Mouse (Mus musculus): Measurements from ENCODE around the gene Katnal1. TPM values are rescaled to one million over a fixed set of nuclear protein-coding genes. Genes with fewer than 3 reads are reported as not detected.

Gene Katnal1
- polyA plus RNA-seq, 1 experiment from 2014 or later: 38.5 TPM

GRCm38 (mm10) chr5:148936516-148936951 is 7.4 kb upstream of the Katnal1 start:
- H3K4me3 ChIP-seq: no peak overlapping the region
- H3K9ac ChIP-seq: no peak overlapping the region
- no peaks in the 10 kb centered on the region for H3K36me3 ChIP-seq (ENCODE audit: poor library complexity, severe bottlenecking)
- H3K4me1 ChIP-seq: 0 out of 2 replicates have a peak, but pooled peaks cover 3% of the 10 kb centered on the region
- H3K27me3 ChIP-seq: no peaks in the 10 kb centered on the region
- no peaks in the 10 kb centered on the region for H3K9me3 ChIP-seq (replicated peaks)
- WGBS: 90% methylated on average over 3 of the region's 3 CpGs
- no peak overlapping the region for H3K4me2 ChIP-seq
- no peak for ATAC-seq
- H3K27ac ChIP-seq: no peak overlapping the region

GRCm38 (mm10) chr5:148935871-148936270 is 6.8 kb upstream of the Katnal1 start:
- Histone ChIP-seq H3K27me3 (no peaks in the 10 kb centered on the region), H3K27ac (no peak overlapping the region), H3K9me3 (replicated peaks) (no peaks in the 10 kb centered on the region), H3K9ac (no peak overlapping the region), H3K4me2 (no peak overlapping the region), H3K4me3 (no peak overlapping the region), H3K4me1 (0 out of 2 replicates have a peak, but pooled peaks cover 3% of the 10 kb centered on the region), H3K36me3 (ENCODE audit: poor library complexity, severe bottlenecking) (no peaks in the 10 kb centered on the region)
- no peak for ATAC-seq
- 83% methylated on average over 6 of the region's 6 CpGs for WGBS

GRCm38 (mm10) chr5:148935071-148935821 is 6.1 kb upstream of the Katnal1 start:
- Histone ChIP-seq H3K4me1 (0 out of 2 replicates have a peak, but pooled peaks cover 3% of the 10 kb centered on the region), H3K4me3 (no peak overlapping the region), H3K36me3 (ENCODE audit: poor library complexity, severe bottlenecking) (no peaks in the 10 kb centered on the region), H3K27ac (no peak overlapping the region), H3K9ac (no peak overlapping the region), H3K27me3 (no peaks in the 10 kb centered on the region), H3K9me3 (replicated peaks) (no peaks in the 10 kb centered on the region), H3K4me2 (no peak overlapping the region)
- ATAC-seq: no peak
- WGBS: 46% methylated on average over 7 of the region's 7 CpGs

- Histone ChIP-seq H3K27me3 (no peaks in the 10 kb centered on the region), H3K9me3 (replicated peaks) (no peaks in the 10 kb centered on the region), H3K4me2 (no peak overlapping the region), H3K4me1 (0 out of 2 replicates have a peak, but pooled peaks cover 3% of the 10 kb centered on the region), H3K4me3 (no peak overlapping the region), H3K9ac (no peak overlapping the region), H3K27ac (no peak overlapping the region), H3K36me3 (ENCODE audit: poor library complexity, severe bottlenecking) (no peaks in the 10 kb centered on the region)
- ATAC-seq: peak; percentile 41; the same call in 1 of the 2 replicates
- whole genome bisulfite sequencing: 55% methylated on average over 6 of the region's 6 CpGs
These were observed 5.3 kb upstream of the Katnal1 start for GRCm38 (mm10) chr5:148934457-148934856.

GRCm38 (mm10) chr5:148933767-148934166 is 4.6 kb upstream of the Katnal1 start:
- H3K4me1 ChIP-seq: peaks cover 9% of the 10 kb centered on the region; the same call in 1 of the 2 replicates
- no peaks in the 10 kb centered on the region for H3K36me3 ChIP-seq (ENCODE audit: poor library complexity, severe bottlenecking)
- H3K27me3 ChIP-seq: no peaks in the 10 kb centered on the region
- H3K9me3 ChIP-seq (replicated peaks): no peaks in the 10 kb centered on the region
- 84% methylated on average over 8 of the region's 8 CpGs for WGBS
- no peak overlapping the region for H3K9ac ChIP-seq
- H3K27ac ChIP-seq: no peak overlapping the region
- H3K4me2 ChIP-seq: no peak overlapping the region
- H3K4me3 ChIP-seq: no peak overlapping the region
- ATAC-seq: no peak

GRCm38 (mm10) chr5:148931301-148931700 is 2.2 kb upstream of the Katnal1 start:
- no peaks in the 10 kb centered on the region for H3K9me3 ChIP-seq (replicated peaks)
- no peak for ATAC-seq
- peaks cover 23% of the 10 kb centered on the region for H3K4me1 ChIP-seq
- no peaks in the 10 kb centered on the region for H3K27me3 ChIP-seq
- H3K27ac ChIP-seq: no peak overlapping the region
- no peak overlapping the region for H3K4me3 ChIP-seq
- 85% methylated on average over 1 of the region's 1 CpGs for WGBS
- H3K36me3 ChIP-seq (ENCODE audit: poor library complexity, severe bottlenecking): peaks cover 4% of the 10 kb centered on the region; the same call in 1 of the 2 replicates
- no peak overlapping the region for H3K9ac ChIP-seq
- no peak overlapping the region for H3K4me2 ChIP-seq

GRCm38 (mm10) chr5:148928382-148929115 is 571 bp downstream of the Katnal1 start:
- ATAC-seq: peak; percentile 99
- Histone ChIP-seq H3K27ac (peak overlapping the region; percentile 96), H3K9me3 (replicated peaks) (no peaks in the 10 kb centered on the region), H3K4me2 (peak overlapping the region; percentile 76), H3K4me1 (peaks cover 24% of the 10 kb centered on the region), H3K27me3 (no peaks in the 10 kb centered on the region), H3K4me3 (peak overlapping the region; percentile 72), H3K36me3 (ENCODE audit: poor library complexity, severe bottlenecking) (peaks cover 19% of the 10 kb centered on the region; the same call in 1 of the 2 replicates), H3K9ac (peak overlapping the region; percentile 93)
- whole genome bisulfite sequencing: under 1% methylated on average over 69 of the region's 69 CpGs

GRCm38 (mm10) chr5:148927717-148928223 is 1.4 kb downstream of the Katnal1 start:
- WGBS: 42% methylated on average over 5 of the region's 5 CpGs
- Histone ChIP-seq H3K27ac (peak overlapping the region; percentile 96), H3K4me2 (peak overlapping the region; percentile 76), H3K27me3 (no peaks in the 10 kb centered on the region), H3K4me1 (peaks cover 26% of the 10 kb centered on the region), H3K9me3 (replicated peaks) (no peaks in the 10 kb centered on the region), H3K36me3 (ENCODE audit: poor library complexity, severe bottlenecking) (peaks cover 19% of the 10 kb centered on the region; the same call in 1 of the 2 replicates), H3K9ac (peak overlapping the region; percentile 93), H3K4me3 (peak overlapping the region; percentile 72)
- no peak for ATAC-seq

GRCm38 (mm10) chr5:148924586-148924985 is 4.5 kb downstream of the Katnal1 start:
- Histone ChIP-seq H3K27ac (no peak overlapping the region), H3K4me2 (no peak overlapping the region), H3K9me3 (replicated peaks) (no peaks in the 10 kb centered on the region), H3K4me3 (no peak overlapping the region), H3K4me1 (peaks cover 26% of the 10 kb centered on the region), H3K9ac (no peak overlapping the region), H3K27me3 (no peaks in the 10 kb centered on the region), H3K36me3 (ENCODE audit: poor library complexity, severe bottlenecking) (peaks cover 31% of the 10 kb centered on the region; the same call in 1 of the 2 replicates)
- ATAC-seq: no peak
- 94% methylated on average over 12 of the region's 12 CpGs for WGBS

- WGBS: 92% methylated on average over 9 of the region's 9 CpGs
These were observed 5.1 kb downstream of the Katnal1 start for GRCm38 (mm10) chr5:148924051-148924450.

GRCm38 (mm10) chr5:148923408-148923807 is 5.7 kb downstream of the Katnal1 start:
- ATAC-seq: no peak
- Histone ChIP-seq H3K27me3 (no peaks in the 10 kb centered on the region), H3K9ac (0 out of 2 replicates have a peak overlapping the region, but pooled peaks have one; percentile 5), H3K4me1 (peaks cover 20% of the 10 kb centered on the region), H3K36me3 (ENCODE audit: poor library complexity, severe bottlenecking) (peaks cover 43% of the 10 kb centered on the region), H3K4me2 (no peak overlapping the region), H3K9me3 (replicated peaks) (no peaks in the 10 kb centered on the region), H3K27ac (peak overlapping the region; percentile 14; the same call in 1 of the 2 replicates), H3K4me3 (no peak overlapping the region)
- 77% methylated on average over 10 of the region's 10 CpGs for WGBS

More at GRCm38 (mm10) chr5:148924051-148924450, 5.1 kb downstream of the Katnal1 start:
- H3K9me3 ChIP-seq (replicated peaks): no peaks in the 10 kb centered on the region
- no peak overlapping the region for H3K4me3 ChIP-seq
- no peak overlapping the region for H3K27ac ChIP-seq
- peaks cover 22% of the 10 kb centered on the region for H3K4me1 ChIP-seq
- ATAC-seq: no peak
- H3K9ac ChIP-seq: no peak overlapping the region
- peaks cover 37% of the 10 kb centered on the region for H3K36me3 ChIP-seq (ENCODE audit: poor library complexity, severe bottlenecking)
- H3K4me2 ChIP-seq: no peak overlapping the region
- H3K27me3 ChIP-seq: no peaks in the 10 kb centered on the region

- Histone ChIP-seq H3K4me2 (no peak overlapping the region), H3K4me3 (no peak overlapping the region), H3K27ac (no peak overlapping the region), H3K36me3 (ENCODE audit: poor library complexity, severe bottlenecking) (peaks cover 49% of the 10 kb centered on the region), H3K27me3 (no peaks in the 10 kb centered on the region), H3K4me1 (peaks cover 19% of the 10 kb centered on the region), H3K9ac (no peak overlapping the region), H3K9me3 (replicated peaks) (no peaks in the 10 kb centered on the region)
- ATAC-seq: no peak
- 88% methylated on average over 5 of the region's 5 CpGs for WGBS
These were observed 6.3 kb downstream of the Katnal1 start for GRCm38 (mm10) chr5:148922773-148923172.

Data from forebrain, embryonic 13.5 days (tissue).